Mouse (Mus musculus): ENCODE measurements at regions not wholly inside any gene's neighbourhood (a gene's known extent, or its start where the extent isn't known, plus 50 kb on each side); places are given as distances from the start of the nearest gene placed in this dataset.
A peak's percentile ranks its signal among the peaks of the same experiment; 100 is the strongest.

DNA sequence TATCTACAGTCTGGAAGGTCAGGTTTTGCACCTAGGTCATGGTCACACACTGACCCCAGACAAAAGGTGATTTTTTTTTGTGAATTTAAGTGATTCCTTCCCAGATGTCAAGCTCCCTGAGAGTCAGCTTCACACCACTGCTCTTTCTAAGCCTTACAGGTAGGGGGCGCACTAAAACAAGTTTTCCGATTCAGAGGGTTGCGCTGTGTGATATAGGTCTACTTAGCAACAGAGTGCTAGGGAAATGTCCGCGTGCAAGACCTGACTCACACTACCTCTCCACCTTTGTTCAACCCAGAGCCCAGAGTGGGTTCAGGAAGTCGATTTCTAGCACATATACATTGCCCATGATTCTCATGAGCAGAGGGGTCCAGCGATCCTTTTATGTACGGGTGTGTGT lies 255.4 kb downstream of the Diras2 start:
- TF ChIP-seq CTCF (IDR thresholded peaks at IDR 0.05; ENCODE audit: control insufficient read depth, insufficient read depth, insufficient read length) (peak; percentile 28), FOSL1 (IDR thresholded peaks at IDR 0.05; ENCODE audit: insufficient read depth, low read length, poor library complexity, severe bottlenecking) (no peak)

All from C2C12 (cell line).